Mouse (Mus musculus) cerebellum, adult 11-12 months (tissue): ENCODE results near the gene Rab40c.
"Not testable (repeated sequence)": the region's sequence is repeated elsewhere in the genome, so short reads cannot be mapped to it uniquely, and the experiment has no call there.

Experiments
- DNase-seq: peaks from one replicate; pipeline ENCODE4 v3.0.0; 2022

The Rab40c gene

DNA sequence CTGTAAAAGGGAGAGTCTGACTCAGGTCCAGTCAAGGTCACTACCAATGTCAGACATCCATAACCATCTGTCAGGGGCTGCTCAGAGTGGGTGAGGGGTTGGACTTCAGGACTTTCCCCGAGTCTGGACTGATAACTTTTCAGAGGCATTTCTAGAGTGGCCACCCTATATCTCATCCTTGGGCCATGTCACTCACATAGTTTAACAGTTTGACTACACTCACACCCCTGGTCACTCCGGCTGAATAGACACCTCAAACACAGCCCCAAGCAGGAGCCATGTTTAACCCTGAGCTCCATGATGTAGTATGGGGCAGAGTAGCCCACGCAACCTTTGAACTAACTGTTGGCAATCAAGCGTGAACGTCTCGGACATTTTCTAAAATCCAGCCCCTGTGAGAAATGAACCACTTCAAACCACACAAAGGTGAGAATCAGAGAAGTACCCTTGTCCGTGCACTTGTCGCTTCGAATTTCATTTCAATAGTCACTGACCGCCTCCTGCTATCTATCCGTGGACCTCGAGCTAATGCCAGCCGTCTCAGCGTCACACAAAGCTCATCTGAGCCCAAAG is 45.3 kb downstream of the Rab40c start:
- DNase-seq = peak; percentile 49

- peak; percentile 24 for DNase-seq
Observed at GRCm38 (mm10) chr17:25873405-25874147, 46.0 kb downstream of the Rab40c start.

GRCm38 (mm10) chr17:25872676-25873075 is 46.9 kb downstream of the Rab40c start:
- no peak for DNase-seq

DNA sequence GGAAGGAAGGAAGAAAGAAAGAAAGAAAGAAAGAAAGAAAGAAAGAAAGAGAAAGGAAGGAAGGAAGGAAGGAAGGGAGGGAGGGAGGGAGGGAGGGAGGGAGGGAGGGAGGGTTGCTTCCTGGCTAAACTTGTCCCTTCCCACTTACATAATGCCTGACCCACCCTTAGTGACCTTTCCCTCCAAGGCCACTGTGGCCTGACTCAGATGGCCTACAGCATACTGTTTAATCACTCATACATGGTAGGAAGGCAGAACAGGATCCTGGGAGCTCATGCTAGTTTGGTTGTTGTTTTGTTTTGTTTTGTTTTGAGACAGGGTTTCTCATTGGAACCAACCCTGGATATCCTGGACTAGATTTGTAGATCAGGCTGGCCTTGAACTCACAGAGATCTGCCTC is 48.0 kb downstream of the Rab40c start:
- not testable (repeated sequence) for DNase-seq

DNA sequence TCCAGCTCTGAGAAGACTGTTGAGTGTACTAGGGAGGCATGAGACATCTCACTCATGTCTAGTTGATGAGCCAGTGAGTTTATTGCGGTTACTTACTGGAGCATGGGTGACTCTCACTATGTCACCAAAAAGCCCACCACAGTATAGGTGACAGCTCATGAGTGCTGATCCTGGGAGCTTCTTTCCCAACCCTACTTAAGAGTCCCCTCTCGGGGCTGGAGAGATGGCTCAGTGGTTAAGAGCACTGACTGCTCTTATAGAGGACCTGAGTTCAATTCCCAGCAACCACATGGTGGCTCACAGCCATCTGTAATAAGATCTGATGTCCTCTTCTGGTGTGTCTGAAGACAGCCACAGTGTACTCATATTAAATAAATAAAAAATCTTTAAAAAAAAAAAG is 49.6 kb downstream of the Rab40c start:
- no peak for DNase-seq

DNA sequence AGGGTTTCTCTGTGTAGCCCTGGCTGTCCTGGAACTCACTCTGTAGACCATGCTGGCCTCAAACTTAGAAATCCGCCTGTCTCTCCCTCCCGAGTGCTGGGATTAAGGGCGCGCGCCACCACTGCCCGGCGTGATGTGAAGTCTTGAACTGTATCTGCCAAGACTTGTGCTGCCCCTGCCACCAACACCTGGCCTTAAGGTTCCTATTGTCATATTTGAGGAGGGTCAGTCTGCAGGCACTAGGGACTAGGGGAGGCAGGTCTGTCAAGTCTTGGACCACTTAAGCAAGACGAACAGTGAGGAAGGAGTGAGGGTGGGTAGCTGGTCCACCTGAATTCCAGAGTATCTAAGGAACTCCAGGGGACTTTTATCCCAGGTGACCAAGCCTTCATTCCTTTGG is 50.0 kb downstream of the Rab40c start:
- DNase-seq = no peak

DNA sequence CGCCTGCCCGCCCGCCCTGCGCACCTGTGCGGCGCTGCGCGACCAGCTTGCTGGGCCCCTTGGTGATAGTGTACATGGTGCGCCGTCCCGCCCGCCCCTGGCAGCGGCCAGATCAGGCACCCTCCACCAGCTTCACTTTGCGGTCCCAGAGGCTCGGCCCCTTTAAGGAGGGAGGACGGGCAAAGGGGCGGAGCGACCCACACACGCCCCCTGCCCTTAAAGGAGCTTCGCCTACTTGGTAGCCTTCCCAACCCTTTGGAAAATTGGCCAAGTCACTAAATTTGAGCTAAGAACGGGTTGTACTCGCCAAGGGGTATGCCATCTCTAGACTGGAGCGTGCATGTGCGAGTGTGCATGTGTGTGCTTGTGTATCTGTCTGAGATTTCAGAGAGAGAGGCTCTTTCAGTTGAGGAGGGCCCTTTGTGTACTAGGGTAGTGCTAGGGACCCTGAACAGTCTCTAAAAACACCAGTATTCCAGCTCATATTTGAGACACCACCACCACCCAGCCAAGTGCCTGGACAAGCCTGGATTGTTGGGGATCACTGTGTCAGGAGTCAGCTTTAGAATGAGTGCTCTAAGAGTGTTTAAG is 50.8 kb downstream of the Rab40c start, which contains the start of gene Mcrip2:
Gene Mcrip2, minus strand, starts transcription at position 164 of the 591 bp plus-strand sequence.
- peak; percentile 84 for DNase-seq

GRCm38 (mm10) chr17:25867836-25868600 is 51.5 kb downstream of the Rab40c start:
- peak; percentile 74 for DNase-seq

GRCm38 (mm10) chr17:25867509-25867835 is 52.1 kb downstream of the Rab40c start:
- DNase-seq = peak; percentile 62

- DNase-seq = no peak
Observed at GRCm38 (mm10) chr17:25866172-25866571, 53.4 kb downstream of the Rab40c start.

- no peak for DNase-seq
Observed at GRCm38 (mm10) chr17:25865288-25865687, 54.2 kb downstream of the Rab40c start.

GRCm38 (mm10) chr17:25864311-25864710 is 55.2 kb downstream of the Rab40c start:
- DNase-seq = no peak

DNA sequence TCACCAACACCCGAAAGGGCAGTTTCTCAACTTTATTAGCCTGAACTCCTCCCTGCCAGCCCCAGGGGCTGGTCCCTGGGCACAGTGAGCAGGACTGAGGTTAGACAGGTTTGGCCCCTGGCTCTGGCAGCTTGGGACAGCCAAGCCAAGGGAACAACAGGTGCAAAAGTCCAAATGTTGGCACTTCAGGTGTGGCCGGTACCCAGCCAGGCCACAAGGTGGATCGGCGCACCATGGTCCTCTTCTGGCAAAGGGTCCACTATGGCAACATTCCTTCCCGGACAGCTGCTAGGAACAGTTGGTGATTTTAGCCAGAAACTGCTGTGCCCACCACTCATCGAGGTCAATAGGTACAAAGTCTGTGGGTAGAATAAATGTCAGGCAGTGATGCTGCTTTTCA is 55.8 kb downstream of the Rab40c start:
- DNase-seq = no peak

- DNase-seq = no peak
Observed at GRCm38 (mm10) chr17:25861704-25862612, 57.6 kb downstream of the Rab40c start.

- DNase-seq = peak; percentile 91
Observed at GRCm38 (mm10) chr17:25860832-25861703, 58.5 kb downstream of the Rab40c start, which contains the start of gene Wdr90. Gene Wdr90 (minus strand): TSS chr17:25861501.

GRCm38 (mm10) chr17:25860229-25860628 is 59.3 kb downstream of the Rab40c start:
- DNase-seq = peak; percentile 61

DNA sequence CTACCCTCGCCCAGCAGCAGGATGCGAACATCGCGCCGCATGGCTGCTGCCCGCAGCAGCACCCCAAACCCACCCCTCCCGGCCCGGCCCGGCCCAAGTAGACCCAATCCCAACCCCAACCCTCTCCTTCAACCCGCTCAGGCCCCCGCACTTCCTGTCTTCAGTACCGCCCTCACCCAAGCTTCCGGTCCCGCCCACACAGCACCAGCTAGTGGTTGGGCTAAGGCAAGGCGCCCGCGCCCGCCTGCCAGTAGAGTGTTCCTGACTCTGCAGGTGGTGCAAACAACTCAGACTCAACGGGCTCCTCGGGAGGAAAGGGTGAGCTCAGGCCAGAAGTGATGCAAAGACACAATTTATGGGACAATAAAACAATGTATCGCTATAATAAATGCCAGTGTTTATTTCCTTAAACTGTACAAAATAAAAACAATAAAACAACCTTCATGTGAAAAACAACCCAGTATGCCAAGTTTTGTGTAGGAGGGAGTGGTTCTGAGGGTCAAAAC is 75.1 kb downstream of the Rab40c start, which contains the start of gene Rhot2:
Gene Rhot2, minus strand, starts transcription at position 456 of the 506 bp plus-strand sequence.
- peak; percentile 95 for DNase-seq

DNA sequence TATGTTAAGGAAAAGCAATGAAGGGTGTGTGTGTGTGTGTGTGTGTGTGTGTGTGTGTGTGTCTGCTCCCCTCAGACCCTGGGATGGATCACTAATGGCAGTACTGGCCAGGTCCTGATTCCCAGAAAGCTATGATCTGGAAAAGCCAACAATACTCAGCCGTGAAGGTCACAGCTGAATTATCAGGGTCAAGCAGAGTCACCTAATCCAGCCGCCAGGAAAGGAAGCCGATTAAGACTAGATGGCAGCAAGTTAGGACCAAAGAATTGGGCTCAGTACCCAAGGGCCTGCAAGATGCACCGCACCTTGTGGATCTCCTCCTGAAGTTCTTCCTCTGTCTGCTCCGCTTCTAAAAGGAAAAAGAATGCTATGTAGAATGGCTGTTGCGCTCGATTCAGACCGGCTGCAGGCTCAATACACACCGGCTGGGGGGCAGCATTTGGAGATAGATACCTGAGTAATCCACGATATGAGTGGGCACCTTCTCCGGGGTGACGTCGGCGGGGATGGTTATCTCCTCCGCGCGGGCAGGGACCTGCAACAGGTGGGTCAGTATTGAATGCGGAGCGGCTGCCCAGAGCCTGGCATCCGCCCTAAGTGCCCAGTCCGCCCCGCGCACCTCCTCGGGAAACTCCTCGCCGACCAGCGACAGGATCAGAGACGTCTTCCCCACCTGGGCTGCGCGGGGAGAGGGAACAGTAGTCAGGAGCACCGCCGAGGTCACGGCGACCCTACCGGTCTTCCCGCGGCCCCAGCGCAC is 75.7 kb downstream of the Rab40c start:
- DNase-seq = peak; percentile 63

DNA sequence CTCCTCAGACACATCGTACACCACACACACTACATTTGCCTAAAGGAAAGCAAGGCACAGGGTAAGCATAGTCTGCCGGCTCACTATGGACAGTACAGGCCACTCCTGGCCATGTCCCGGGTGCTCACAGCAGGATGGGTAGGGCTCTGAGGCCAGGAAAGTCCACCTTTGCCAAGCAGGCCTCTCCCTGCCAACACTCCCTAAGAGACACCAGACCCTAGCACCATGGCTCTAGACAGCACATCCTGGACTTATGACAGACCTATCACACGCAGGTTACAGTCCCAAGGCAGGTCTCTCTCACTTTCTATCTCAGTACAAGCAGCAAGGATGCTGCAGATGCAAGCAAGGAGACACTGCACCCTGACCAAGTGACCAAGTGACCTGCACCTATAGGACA is 76.4 kb downstream of the Rab40c start:
- peak; percentile 53 for DNase-seq

- DNase-seq = peak; percentile 41
Observed at GRCm38 (mm10) chr17:25842509-25842908, 77.0 kb downstream of the Rab40c start.
